Mouse (Mus musculus): ENCODE measurements at regions not wholly inside any gene's neighbourhood (a gene's known extent, or its start where the extent isn't known, plus 50 kb on each side); places are given as distances from the start of the nearest gene placed in this dataset.
"Not testable (repeated sequence)": the region's sequence is repeated elsewhere in the genome, so short reads cannot be mapped to it uniquely, and the experiment has no call there.

DNA sequence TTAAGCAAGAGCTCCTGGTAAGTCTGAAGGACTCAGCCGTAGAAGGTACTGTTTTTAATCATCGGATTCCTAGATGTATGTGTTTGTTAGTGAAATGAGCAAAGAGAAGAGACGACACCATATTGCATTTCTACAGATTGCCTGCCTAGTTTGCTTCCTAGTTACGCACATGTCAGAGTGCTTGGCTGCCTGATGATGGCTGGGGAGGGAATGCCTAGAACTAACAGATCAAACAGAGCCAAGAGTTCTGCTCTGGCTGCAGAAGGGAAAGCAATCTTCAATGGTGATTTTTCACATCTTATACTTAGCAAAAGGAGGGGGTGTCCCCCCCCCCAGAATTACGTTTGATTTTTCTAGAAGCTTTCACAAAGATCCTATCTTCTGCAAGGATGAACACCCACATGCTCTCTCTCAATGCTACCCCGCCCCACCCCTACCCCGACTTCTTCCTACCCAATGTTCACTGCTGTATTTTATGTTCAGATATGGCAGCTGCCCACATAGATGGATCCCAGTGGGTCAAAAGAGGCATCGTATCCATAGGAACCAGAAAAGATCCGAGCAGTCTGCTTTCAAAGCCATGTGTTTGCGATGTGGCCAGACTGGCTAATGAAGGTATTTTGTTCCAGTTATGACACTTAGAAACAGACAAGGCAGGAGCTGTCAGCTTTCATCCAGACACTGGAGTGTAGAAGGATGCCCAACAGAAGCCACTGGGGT lies 228.1 kb downstream of the Enc1 start:
- Histone ChIP-seq H3K4me3 (ENCODE audit: insufficient read depth, poor library complexity, severe bottlenecking) (no peak overlapping the region), H3K27me3 (ENCODE audit: control insufficient read depth, insufficient read depth, insufficient read length) (no peaks in the 10 kb centered on the region), H3K36me3 (ENCODE audit: control insufficient read depth, insufficient read depth) (no peaks in the 10 kb centered on the region), H3K79me3 (ENCODE audit: low read depth) (no peaks in the 10 kb centered on the region), H3ac (ENCODE audit: control insufficient read depth, insufficient read length, low read depth) (no peak overlapping the region), H3K79me2 (ENCODE audit: control insufficient read depth, insufficient read depth) (no peaks in the 10 kb centered on the region)
- no peak for TF ChIP-seq MYOG (IDR thresholded peaks at IDR 0.05; ENCODE audit: control insufficient read depth, extremely low read depth, insufficient read length)
- TF ChIP-seq CTCF (IDR thresholded peaks at IDR 0.05; ENCODE audit: control insufficient read depth, insufficient read depth, insufficient read length): no peak
- TF ChIP-seq CEBPB (IDR thresholded peaks at IDR 0.05; ENCODE audit: low read depth): no peak
- TF ChIP-seq USF1 (IDR thresholded peaks at IDR 0.05; ENCODE audit: low read depth): no peak
- no peak for TF ChIP-seq FOSL1 (IDR thresholded peaks at IDR 0.05; ENCODE audit: insufficient read depth, low read length, poor library complexity, severe bottlenecking)
- no peak for TF ChIP-seq MAX (IDR thresholded peaks at IDR 0.05)
- TF ChIP-seq MYOD1 (IDR thresholded peaks at IDR 0.05; ENCODE audit: control insufficient read depth, insufficient read length, low read depth): no peak

DNA sequence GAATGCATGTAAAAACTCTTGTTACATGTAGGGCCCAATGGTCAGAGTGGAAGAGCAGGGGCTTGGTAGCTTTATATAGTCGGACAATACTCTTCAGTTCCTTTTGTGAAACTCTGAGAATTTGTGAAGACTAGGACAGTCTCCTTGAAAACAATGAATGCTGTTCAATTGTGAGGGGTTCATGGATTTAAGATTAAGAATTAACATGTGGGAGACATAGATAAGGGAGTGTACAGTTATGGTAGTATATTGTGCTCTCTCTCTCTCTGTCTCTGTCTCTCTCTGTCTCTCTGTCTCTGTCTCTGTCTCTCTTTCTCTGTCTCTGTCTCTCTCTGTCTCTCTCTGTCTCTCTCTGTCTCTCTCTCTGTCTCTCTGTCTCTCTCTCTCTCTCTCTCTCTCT lies 225.7 kb downstream of the Enc1 start:
- H3K27me3 ChIP-seq (ENCODE audit: control insufficient read depth, insufficient read depth, insufficient read length); H3ac ChIP-seq (ENCODE audit: control insufficient read depth, insufficient read length, low read depth); H3K4me3 ChIP-seq (ENCODE audit: insufficient read depth, poor library complexity, severe bottlenecking): not testable (repeated sequence)

DNA sequence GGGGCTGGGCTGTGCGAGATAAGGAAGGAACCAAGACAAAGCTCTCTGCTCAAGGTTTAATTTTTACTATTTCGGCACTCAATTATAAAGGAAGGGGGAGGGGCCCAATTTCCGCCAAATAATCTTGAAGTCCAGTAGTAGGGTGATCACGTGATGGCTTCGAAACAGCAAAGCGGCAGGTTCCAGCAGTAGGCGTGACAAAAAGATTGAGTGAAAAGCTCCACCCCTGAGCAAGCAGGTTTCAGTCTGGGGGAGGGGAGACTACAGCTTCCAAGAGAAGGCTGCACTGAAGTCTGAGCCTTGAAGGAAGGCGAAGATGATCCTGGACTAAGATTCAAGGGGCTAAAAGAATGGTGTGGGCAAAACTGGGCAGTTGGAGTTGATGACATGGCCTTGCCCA lies 222.9 kb downstream of the Enc1 start:
- Histone ChIP-seq H3K36me3 (ENCODE audit: control insufficient read depth, insufficient read depth) (no peaks in the 10 kb centered on the region), H3K79me3 (ENCODE audit: low read depth) (no peaks in the 10 kb centered on the region), H3K4me3 (ENCODE audit: insufficient read depth, poor library complexity, severe bottlenecking) (no peak overlapping the region), H3K27me3 (ENCODE audit: control insufficient read depth, insufficient read depth, insufficient read length) (no peaks in the 10 kb centered on the region), H3K79me2 (ENCODE audit: control insufficient read depth, insufficient read depth) (no peaks in the 10 kb centered on the region), H3ac (ENCODE audit: control insufficient read depth, insufficient read length, low read depth) (no peak overlapping the region)
- TF ChIP-seq MAX (IDR thresholded peaks at IDR 0.05): no peak
- no peak for TF ChIP-seq FOSL1 (IDR thresholded peaks at IDR 0.05; ENCODE audit: insufficient read depth, low read length, poor library complexity, severe bottlenecking)
- TF ChIP-seq CEBPB (IDR thresholded peaks at IDR 0.05; ENCODE audit: low read depth): no peak
- TF ChIP-seq USF1 (IDR thresholded peaks at IDR 0.05; ENCODE audit: low read depth): no peak
- no peak for TF ChIP-seq MYOD1 (IDR thresholded peaks at IDR 0.05; ENCODE audit: control insufficient read depth, insufficient read length, low read depth)
- no peak for TF ChIP-seq MYOG (IDR thresholded peaks at IDR 0.05; ENCODE audit: control insufficient read depth, extremely low read depth, insufficient read length)
- TF ChIP-seq CTCF (IDR thresholded peaks at IDR 0.05; ENCODE audit: control insufficient read depth, insufficient read depth, insufficient read length): no peak

More for the DNA sequence above, 225.7 kb downstream of the Enc1 start:
- H3K36me3 ChIP-seq (ENCODE audit: control insufficient read depth, insufficient read depth); H3K79me2 ChIP-seq (ENCODE audit: control insufficient read depth, insufficient read depth); H3K79me3 ChIP-seq (ENCODE audit: low read depth): not testable (repeated sequence)

- H3K79me2 ChIP-seq (ENCODE audit: control insufficient read depth, insufficient read depth): no peaks in the 10 kb centered on the region
- H3ac ChIP-seq (ENCODE audit: control insufficient read depth, insufficient read length, low read depth): no peak overlapping the region
- no peaks in the 10 kb centered on the region for H3K36me3 ChIP-seq (ENCODE audit: control insufficient read depth, insufficient read depth)
- H3K4me3 ChIP-seq (ENCODE audit: insufficient read depth, poor library complexity, severe bottlenecking): no peak overlapping the region
- H3K79me3 ChIP-seq (ENCODE audit: low read depth): no peaks in the 10 kb centered on the region
- H3K27me3 ChIP-seq (ENCODE audit: control insufficient read depth, insufficient read depth, insufficient read length): no peaks in the 10 kb centered on the region
- no peak for TF ChIP-seq CEBPB (IDR thresholded peaks at IDR 0.05; ENCODE audit: low read depth)
- TF ChIP-seq CTCF (IDR thresholded peaks at IDR 0.05; ENCODE audit: control insufficient read depth, insufficient read depth, insufficient read length): no peak
- no peak for TF ChIP-seq FOSL1 (IDR thresholded peaks at IDR 0.05; ENCODE audit: insufficient read depth, low read length, poor library complexity, severe bottlenecking)
- TF ChIP-seq USF1 (IDR thresholded peaks at IDR 0.05; ENCODE audit: low read depth): no peak
- no peak for TF ChIP-seq MYOD1 (IDR thresholded peaks at IDR 0.05; ENCODE audit: control insufficient read depth, insufficient read length, low read depth)
- no peak for TF ChIP-seq MYOG (IDR thresholded peaks at IDR 0.05; ENCODE audit: control insufficient read depth, extremely low read depth, insufficient read length)
- TF ChIP-seq MAX (IDR thresholded peaks at IDR 0.05): no peak
Observed at GRCm38 (mm10) chr13:97462884-97463235, 222.0 kb downstream of the Enc1 start.

DNA sequence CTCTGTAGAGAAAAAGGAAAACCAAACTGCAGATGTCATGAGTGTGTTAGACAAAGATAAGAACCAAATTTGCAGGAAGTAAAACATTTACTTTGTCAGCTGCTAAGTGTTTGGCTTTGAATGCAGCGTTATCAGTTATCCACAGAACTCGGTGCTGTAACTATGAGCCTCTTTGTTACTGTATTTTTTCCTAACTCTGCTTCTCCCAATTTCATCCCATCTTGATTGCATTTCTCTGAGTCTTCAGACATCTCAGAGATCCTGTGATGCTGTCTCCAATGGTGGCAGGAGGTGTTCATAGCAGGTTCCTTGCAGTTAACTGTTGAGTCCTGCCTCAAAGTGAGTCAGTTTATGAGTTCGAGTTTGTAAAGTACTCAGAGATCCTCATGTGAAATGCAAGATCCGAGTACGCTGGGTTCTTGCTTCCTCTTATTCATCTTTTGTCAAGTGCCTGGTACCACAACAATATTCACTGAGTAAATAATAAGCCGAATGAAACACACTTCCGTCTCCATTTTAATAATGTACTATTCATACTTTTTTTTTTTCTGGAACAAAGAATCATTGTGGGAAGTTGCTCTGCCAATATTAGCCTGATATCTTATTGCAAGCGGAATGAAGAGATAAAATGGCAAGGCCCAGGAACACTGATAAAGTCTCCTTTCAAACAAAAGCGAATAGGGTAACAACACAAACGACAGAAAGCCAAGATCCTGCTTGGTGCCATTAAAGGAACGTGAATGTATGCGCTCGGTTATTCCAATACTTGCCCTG lies 221.4 kb downstream of the Enc1 start:
- TF ChIP-seq FOSL1 (IDR thresholded peaks at IDR 0.05; ENCODE audit: insufficient read depth, low read length, poor library complexity, severe bottlenecking) (no peak), MYOG (IDR thresholded peaks at IDR 0.05; ENCODE audit: control insufficient read depth, extremely low read depth, insufficient read length) (no peak), CTCF (IDR thresholded peaks at IDR 0.05; ENCODE audit: control insufficient read depth, insufficient read depth, insufficient read length) (no peak), MAX (IDR thresholded peaks at IDR 0.05) (no peak), CEBPB (IDR thresholded peaks at IDR 0.05; ENCODE audit: low read depth) (no peak), USF1 (IDR thresholded peaks at IDR 0.05; ENCODE audit: low read depth) (no peak), MYOD1 (IDR thresholded peaks at IDR 0.05; ENCODE audit: control insufficient read depth, insufficient read length, low read depth) (no peak)
- Histone ChIP-seq H3K79me3 (ENCODE audit: low read depth) (no peaks in the 10 kb centered on the region), H3ac (ENCODE audit: control insufficient read depth, insufficient read length, low read depth) (no peak overlapping the region), H3K79me2 (ENCODE audit: control insufficient read depth, insufficient read depth) (no peaks in the 10 kb centered on the region), H3K36me3 (ENCODE audit: control insufficient read depth, insufficient read depth) (no peaks in the 10 kb centered on the region), H3K4me3 (ENCODE audit: insufficient read depth, poor library complexity, severe bottlenecking) (no peak overlapping the region), H3K27me3 (ENCODE audit: control insufficient read depth, insufficient read depth, insufficient read length) (no peaks in the 10 kb centered on the region)

Measured in C2C12 (cell line).